Mouse (Mus musculus): ENCODE measurements around the gene Rab38. TPM values are rescaled to one million over a fixed set of nuclear protein-coding genes. Genes with fewer than 3 reads are reported as not detected.

Gene Rab38
- polyA plus RNA-seq, 1 experiment from 2014 or later, result 46.8 TPM

GRCm38 (mm10) chr7:88443435-88443834, 13.4 kb downstream of the Rab38 start:
- Histone ChIP-seq H3K27ac (replicated peaks) (no peak overlapping the region), H3K9me3 (replicated peaks) (no peaks in the 10 kb centered on the region), H3K36me3 (no peaks in the 10 kb centered on the region), H3K4me2 (replicated peaks) (no peak overlapping the region), H3K9ac (no peak overlapping the region), H3K27me3 (no peaks in the 10 kb centered on the region), H3K4me1 (no peaks in the 10 kb centered on the region), H3K4me3 (replicated peaks) (no peak overlapping the region)
- ATAC-seq (ENCODE audit: insufficient number of reproducible peaks, low FRiP score, low TSS enrichment, low read depth), result no peak
- WGBS, result 77% methylated on average over 4 of the region's 4 CpGs

DNA sequence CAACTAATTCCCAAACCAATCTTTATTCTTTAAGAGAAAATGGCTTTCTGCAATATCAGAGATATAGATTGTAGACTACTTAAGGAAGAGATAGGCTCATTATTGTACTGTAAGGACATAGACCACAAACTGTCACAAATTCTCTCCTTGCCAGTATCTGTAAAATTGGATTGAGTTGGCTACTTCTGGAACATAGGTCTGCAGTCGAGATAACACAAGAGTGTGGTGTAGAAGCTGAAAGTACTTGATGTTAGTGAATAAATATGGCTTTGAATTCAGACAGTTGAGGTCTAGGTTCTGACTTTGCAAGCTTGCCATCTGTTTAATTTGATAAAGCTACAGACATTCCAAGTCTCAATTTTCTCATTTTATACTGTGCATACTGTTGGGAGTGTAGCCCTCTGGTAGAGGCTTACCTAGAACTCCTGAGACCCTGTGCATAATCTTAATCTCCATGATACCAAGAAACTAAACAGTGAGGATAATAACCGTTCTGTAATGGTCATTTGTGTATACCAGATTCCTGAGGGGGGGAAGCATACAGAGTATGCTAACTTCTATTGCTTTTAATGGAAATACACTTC, 15.3 kb downstream of the Rab38 start:
- Histone ChIP-seq H3K4me3 (replicated peaks) (no peak overlapping the region), H3K36me3 (no peaks in the 10 kb centered on the region), H3K9ac (no peak overlapping the region), H3K4me2 (replicated peaks) (no peak overlapping the region), H3K27me3 (no peaks in the 10 kb centered on the region), H3K9me3 (replicated peaks) (no peaks in the 10 kb centered on the region), H3K27ac (replicated peaks) (no peak overlapping the region), H3K4me1 (no peaks in the 10 kb centered on the region)
- 64% methylated on average over 2 of the region's 2 CpGs for WGBS
- ATAC-seq (ENCODE audit: insufficient number of reproducible peaks, low FRiP score, low TSS enrichment, low read depth), result no peak

DNA sequence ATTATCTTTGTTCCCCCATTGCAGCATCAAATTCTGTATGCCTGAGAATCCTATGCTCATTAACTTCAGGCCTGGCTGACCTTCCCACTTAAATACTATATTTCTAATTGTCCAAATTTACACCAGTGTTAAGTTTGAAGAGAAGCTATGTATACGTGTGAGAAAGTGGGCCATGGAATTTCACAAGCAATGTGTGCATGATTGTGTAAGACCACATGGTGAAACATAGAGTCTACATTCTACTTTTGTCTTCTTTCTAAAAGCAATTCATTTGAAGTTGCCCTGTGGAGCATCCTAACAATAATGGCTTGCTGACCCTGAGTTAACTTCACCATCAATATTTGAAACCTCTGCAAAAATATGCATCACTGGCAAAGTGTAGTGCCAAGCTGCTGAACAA, 23.2 kb downstream of the Rab38 start:
- H3K36me3 ChIP-seq, result no peaks in the 10 kb centered on the region
- no peak overlapping the region for H3K9ac ChIP-seq
- no peaks in the 10 kb centered on the region for H3K9me3 ChIP-seq (replicated peaks)
- H3K27ac ChIP-seq (replicated peaks), result no peak overlapping the region
- ATAC-seq (ENCODE audit: insufficient number of reproducible peaks, low FRiP score, low TSS enrichment, low read depth), result no peak
- WGBS, result 80% methylated on average over 1 of the region's 1 CpGs
- no peak overlapping the region for H3K4me3 ChIP-seq (replicated peaks)
- no peaks in the 10 kb centered on the region for H3K27me3 ChIP-seq
- H3K4me1 ChIP-seq, result no peaks in the 10 kb centered on the region
- H3K4me2 ChIP-seq (replicated peaks), result no peak overlapping the region

DNA sequence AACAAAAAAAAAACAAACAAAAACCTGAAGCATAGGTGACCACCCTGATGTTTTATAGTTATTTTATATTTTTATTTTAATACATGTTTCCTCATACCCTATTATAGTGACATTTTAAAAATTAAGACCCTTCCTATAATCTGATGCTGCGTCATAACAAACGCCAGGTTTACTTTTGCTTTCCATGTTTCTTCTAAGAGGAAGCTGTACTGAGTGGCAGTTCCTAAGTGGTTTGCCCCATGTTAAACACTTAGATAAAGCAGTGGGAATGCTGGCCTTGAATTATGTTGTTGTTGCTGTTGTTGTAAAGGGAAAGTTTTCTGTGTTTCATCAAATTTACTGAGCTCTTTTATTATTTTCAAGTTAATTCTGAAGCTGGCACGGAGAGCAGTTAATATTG, 27.8 kb downstream of the Rab38 start:
- Histone ChIP-seq H3K9me3 (replicated peaks) (no peaks in the 10 kb centered on the region), H3K4me2 (replicated peaks) (no peak overlapping the region), H3K36me3 (no peaks in the 10 kb centered on the region), H3K27ac (replicated peaks) (no peak overlapping the region), H3K9ac (no peak overlapping the region), H3K4me3 (replicated peaks) (no peak overlapping the region), H3K27me3 (no peaks in the 10 kb centered on the region), H3K4me1 (no peaks in the 10 kb centered on the region)
- ATAC-seq (ENCODE audit: insufficient number of reproducible peaks, low FRiP score, low TSS enrichment, low read depth), result no peak
- WGBS, result 81% methylated on average over 3 of the region's 3 CpGs

GRCm38 (mm10) chr7:88467754-88468153, 37.7 kb downstream of the Rab38 start:
- Histone ChIP-seq H3K9me3 (replicated peaks) (no peaks in the 10 kb centered on the region), H3K4me1 (no peaks in the 10 kb centered on the region)

DNA sequence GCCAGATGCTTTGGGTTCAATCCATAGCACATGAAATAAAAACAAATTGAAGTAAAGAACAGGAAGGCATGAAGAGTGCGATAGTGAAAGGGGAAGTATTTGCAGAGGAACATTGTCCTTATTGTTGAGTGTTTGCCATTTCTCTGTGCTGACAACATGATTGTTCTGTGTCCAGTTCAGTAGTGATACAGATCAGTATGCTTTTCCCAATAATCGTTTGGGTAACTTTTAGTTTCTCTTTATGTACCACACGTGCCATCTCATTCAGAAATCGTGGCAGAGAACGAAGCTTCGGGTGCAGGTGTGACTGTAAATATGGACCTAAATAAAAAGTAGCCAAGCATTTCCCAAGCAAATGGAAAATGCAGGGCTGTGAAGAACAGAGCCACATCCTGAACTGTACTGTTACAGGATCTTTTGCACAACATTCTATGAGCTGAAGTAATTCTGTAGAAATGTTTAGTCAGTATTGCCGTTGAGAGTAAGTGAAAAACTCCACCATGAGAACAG, 52.1 kb downstream of the Rab38 start:
- no peaks in the 10 kb centered on the region for H3K27me3 ChIP-seq
- H3K36me3 ChIP-seq, result no peaks in the 10 kb centered on the region
- WGBS, result 80% methylated on average over 7 of the region's 7 CpGs
- no peaks in the 10 kb centered on the region for H3K4me1 ChIP-seq
- no peak overlapping the region for H3K27ac ChIP-seq (replicated peaks)
- no peak overlapping the region for H3K4me3 ChIP-seq (replicated peaks)
- ATAC-seq (ENCODE audit: insufficient number of reproducible peaks, low FRiP score, low TSS enrichment, low read depth), result no peak
- H3K9me3 ChIP-seq (replicated peaks), result no peaks in the 10 kb centered on the region
- no peak overlapping the region for H3K4me2 ChIP-seq (replicated peaks)
- no peak overlapping the region for H3K9ac ChIP-seq

More at GRCm38 (mm10) chr7:88467754-88468153, 37.7 kb downstream of the Rab38 start:
- no peak for ATAC-seq (ENCODE audit: insufficient number of reproducible peaks, low FRiP score, low TSS enrichment, low read depth)
- no peaks in the 10 kb centered on the region for H3K36me3 ChIP-seq
- H3K27me3 ChIP-seq, result no peaks in the 10 kb centered on the region
- no peak overlapping the region for H3K4me2 ChIP-seq (replicated peaks)
- H3K4me3 ChIP-seq (replicated peaks), result no peak overlapping the region
- H3K27ac ChIP-seq (replicated peaks), result no peak overlapping the region
- no peak overlapping the region for H3K9ac ChIP-seq
- WGBS, result 85% methylated on average over 3 of the region's 3 CpGs

DNA sequence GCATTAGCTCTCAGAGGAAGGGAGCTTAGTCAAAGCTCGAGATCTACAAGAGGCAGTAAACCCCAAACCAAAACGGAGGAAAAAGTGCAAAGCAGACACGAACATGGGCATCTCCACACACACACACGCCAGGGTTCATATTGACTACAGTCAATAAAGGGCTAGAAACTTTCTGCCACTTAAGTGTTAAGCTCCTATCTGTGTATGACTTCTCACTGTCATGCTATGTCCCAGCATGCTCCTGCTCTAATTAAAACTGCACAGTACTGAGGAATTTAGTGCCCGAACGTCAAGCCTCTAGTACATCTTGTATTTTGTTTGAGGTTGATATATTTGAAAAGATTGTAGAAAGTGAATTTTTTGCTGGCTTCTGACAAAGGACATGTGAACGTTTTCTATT, 52.6 kb downstream of the Rab38 start:
- WGBS, result 63% methylated on average over 7 of the region's 7 CpGs
- Histone ChIP-seq H3K9me3 (replicated peaks) (no peaks in the 10 kb centered on the region), H3K4me3 (replicated peaks) (no peak overlapping the region), H3K4me1 (no peaks in the 10 kb centered on the region), H3K9ac (no peak overlapping the region), H3K4me2 (replicated peaks) (no peak overlapping the region), H3K27ac (replicated peaks) (no peak overlapping the region), H3K27me3 (no peaks in the 10 kb centered on the region), H3K36me3 (no peaks in the 10 kb centered on the region)
- ATAC-seq (ENCODE audit: insufficient number of reproducible peaks, low FRiP score, low TSS enrichment, low read depth), result no peak

- ATAC-seq (ENCODE audit: insufficient number of reproducible peaks, low FRiP score, low TSS enrichment, low read depth), result no peak
- no peaks in the 10 kb centered on the region for H3K4me1 ChIP-seq
- 39% methylated on average over 2 of the region's 2 CpGs for WGBS
- H3K36me3 ChIP-seq, result no peaks in the 10 kb centered on the region
- no peak overlapping the region for H3K27ac ChIP-seq (replicated peaks)
- H3K9me3 ChIP-seq (replicated peaks), result no peaks in the 10 kb centered on the region
- H3K4me3 ChIP-seq (replicated peaks), result no peak overlapping the region
- no peak overlapping the region for H3K4me2 ChIP-seq (replicated peaks)
- H3K9ac ChIP-seq, result no peak overlapping the region
- H3K27me3 ChIP-seq, result no peaks in the 10 kb centered on the region
Observed at GRCm38 (mm10) chr7:88491020-88491419, 60.9 kb downstream of the Rab38 start.

GRCm38 (mm10) chr7:88502217-88502817, 72.2 kb downstream of the Rab38 start:
- Histone ChIP-seq H3K9ac (no peak overlapping the region), H3K27me3 (no peaks in the 10 kb centered on the region)
- no peak for ATAC-seq (ENCODE audit: insufficient number of reproducible peaks, low FRiP score, low TSS enrichment, low read depth)

GRCm38 (mm10) chr7:88509748-88510147, 79.7 kb downstream of the Rab38 start:
- no peak overlapping the region for H3K4me3 ChIP-seq (replicated peaks)
- no peaks in the 10 kb centered on the region for H3K9me3 ChIP-seq (replicated peaks)
- H3K27ac ChIP-seq (replicated peaks), result no peak overlapping the region
- 89% methylated on average over 2 of the region's 2 CpGs for WGBS
- H3K4me1 ChIP-seq, result no peaks in the 10 kb centered on the region
- no peak overlapping the region for H3K4me2 ChIP-seq (replicated peaks)
- H3K36me3 ChIP-seq, result no peaks in the 10 kb centered on the region
- no peak for ATAC-seq (ENCODE audit: insufficient number of reproducible peaks, low FRiP score, low TSS enrichment, low read depth)
- no peaks in the 10 kb centered on the region for H3K27me3 ChIP-seq
- no peak overlapping the region for H3K9ac ChIP-seq

More at GRCm38 (mm10) chr7:88502217-88502817, 72.2 kb downstream of the Rab38 start:
- Histone ChIP-seq H3K9me3 (replicated peaks) (no peaks in the 10 kb centered on the region), H3K4me1 (no peaks in the 10 kb centered on the region), H3K27ac (replicated peaks) (no peak overlapping the region), H3K36me3 (no peaks in the 10 kb centered on the region), H3K4me2 (replicated peaks) (no peak overlapping the region), H3K4me3 (replicated peaks) (no peak overlapping the region)
- 84% methylated on average over 5 of the region's 5 CpGs for WGBS

DNA sequence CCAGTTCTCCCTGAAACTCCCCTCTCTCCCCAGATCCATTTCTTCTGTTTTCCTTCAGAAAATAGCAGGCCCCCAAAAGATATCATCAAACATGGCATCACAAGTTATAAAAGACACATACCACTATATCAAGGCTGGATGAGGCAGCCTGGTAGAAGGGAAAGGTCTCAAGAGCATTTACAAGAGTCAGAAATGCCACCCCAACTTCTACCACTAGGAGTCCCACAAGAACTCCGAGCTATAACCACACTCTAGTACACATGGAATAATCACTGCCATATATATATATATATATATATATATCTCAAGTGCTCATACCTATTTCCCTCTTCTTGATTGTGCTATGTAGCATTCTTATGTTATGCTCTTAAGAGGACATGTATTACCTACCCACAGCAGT, 92.4 kb downstream of the Rab38 start:
- 69% methylated on average over 1 of the region's 1 CpGs for WGBS
- H3K9ac ChIP-seq, result no peak overlapping the region
- H3K27ac ChIP-seq (replicated peaks), result no peak overlapping the region
- no peaks in the 10 kb centered on the region for H3K4me1 ChIP-seq
- no peak overlapping the region for H3K4me2 ChIP-seq (replicated peaks)
- no peaks in the 10 kb centered on the region for H3K27me3 ChIP-seq
- no peak overlapping the region for H3K4me3 ChIP-seq (replicated peaks)
- H3K9me3 ChIP-seq (replicated peaks), result no peaks in the 10 kb centered on the region
- no peaks in the 10 kb centered on the region for H3K36me3 ChIP-seq
- ATAC-seq (ENCODE audit: insufficient number of reproducible peaks, low FRiP score, low TSS enrichment, low read depth), result no peak

- Histone ChIP-seq H3K9ac (no peak overlapping the region), H3K4me3 (replicated peaks) (no peak overlapping the region), H3K27ac (replicated peaks) (no peak overlapping the region), H3K27me3 (no peaks in the 10 kb centered on the region), H3K9me3 (replicated peaks) (no peaks in the 10 kb centered on the region), H3K4me1 (no peaks in the 10 kb centered on the region), H3K4me2 (replicated peaks) (no peak overlapping the region), H3K36me3 (no peaks in the 10 kb centered on the region)
- 60% methylated on average over 1 of the region's 1 CpGs for WGBS
- no peak for ATAC-seq (ENCODE audit: insufficient number of reproducible peaks, low FRiP score, low TSS enrichment, low read depth)
Observed at GRCm38 (mm10) chr7:88527100-88527671, 97.1 kb downstream of the Rab38 start.
